Mouse (Mus musculus) liver, embryonic 11.5 days (tissue): ENCODE data around the gene Men1. TPM values are rescaled to one million over a fixed set of nuclear protein-coding genes. Genes with fewer than 3 reads are reported as not detected.

Experiments used
- ATAC-seq: fragments of 200-750 bp; cut with Nextera tagmentation; replicated peaks from 2 replicates; pipeline ENCODE4 v1.8.0; 2017; ENCODE audit warnings: moderate number of reproducible peaks, mild to moderate bottlenecking, moderate TSS enrichment, moderate library complexity; ENCODE audit not compliant: low FRiP score
- DNase-seq: peaks from one replicate; pipeline ENCODE4 v3.0.0-alpha.2; 2017; ENCODE audit warnings: low spot score
- H3K27ac ChIP-seq: fragments of 300-500 bp; sonication (generic); 2 replicates; pipeline ENCODE4 v1.5.1; 2014; ENCODE audit warnings: mild to moderate bottlenecking, low read depth, low read length, control low read depth
- H3K27me3 ChIP-seq: fragments of 300-500 bp; sonication (generic); replicated peaks from 2 replicates; pipeline ENCODE4 v1.6.1; 2014; ENCODE audit warnings: low read length, mixed read lengths; ENCODE audit not compliant: control insufficient read depth, insufficient read depth
- H3K36me3 ChIP-seq: fragments of 300-500 bp; sonication (generic); 2 replicates; pipeline ENCODE4 v1.6.1; 2014; ENCODE audit warnings: mild to moderate bottlenecking, low read length, moderate library complexity, mixed read lengths; ENCODE audit not compliant: control insufficient read depth, insufficient read depth
- H3K4me1 ChIP-seq: fragments of 300-500 bp; sonication (generic); replicated peaks from 2 replicates; pipeline ENCODE4 v1.6.1; 2014; ENCODE audit warnings: low read length, mixed read lengths; ENCODE audit not compliant: control insufficient read depth, insufficient read depth
- H3K4me2 ChIP-seq: fragments of 300-500 bp; sonication (generic); 2 replicates; pipeline ENCODE4 v1.6.1; 2014; ENCODE audit warnings: mild to moderate bottlenecking, control low read depth, moderate library complexity
- H3K4me3 ChIP-seq: fragments of 300-500 bp; sonication (generic); 2 replicates; pipeline ENCODE4 v1.5.1; 2014; ENCODE audit warnings: low read depth, low read length, control low read depth
- H3K9ac ChIP-seq: fragments of 300-500 bp; sonication (generic); 2 replicates; pipeline ENCODE4 v1.6.1; 2014; ENCODE audit warnings: low read depth, low read length, control low read depth
- H3K9me3 ChIP-seq: fragments of 300-500 bp; sonication (generic); 2 replicates; pipeline ENCODE4 v1.6.1; 2016; ENCODE audit warnings: low read length, inconsistent platforms, mixed read lengths; ENCODE audit not compliant: control insufficient read depth
- WGBS: fragments of 180-500 bp; shearing (Covaris S2); extraction: QIAGEN DNeasy Blood & Tissue Kit; methylation state at CpG from one replicate; pipeline ENCODE4 v1.1.7; 2014; 5-methylcytosine and 5-hydroxymethylcytosine counted together
- polyA plus RNA-seq: library from polyadenylated mRNA; unstranded; fragments of >200 nt; fragmentation: Nextera tagmentation; extraction: Ambion mirVana; gene quantifications from 2 replicates; pipeline ENCODE4 v1.2.1, GENCODE M21; 2014

Gene Men1
- polyA plus RNA-seq, 1 experiment from 2014 or later: 53.8 TPM

DNA sequence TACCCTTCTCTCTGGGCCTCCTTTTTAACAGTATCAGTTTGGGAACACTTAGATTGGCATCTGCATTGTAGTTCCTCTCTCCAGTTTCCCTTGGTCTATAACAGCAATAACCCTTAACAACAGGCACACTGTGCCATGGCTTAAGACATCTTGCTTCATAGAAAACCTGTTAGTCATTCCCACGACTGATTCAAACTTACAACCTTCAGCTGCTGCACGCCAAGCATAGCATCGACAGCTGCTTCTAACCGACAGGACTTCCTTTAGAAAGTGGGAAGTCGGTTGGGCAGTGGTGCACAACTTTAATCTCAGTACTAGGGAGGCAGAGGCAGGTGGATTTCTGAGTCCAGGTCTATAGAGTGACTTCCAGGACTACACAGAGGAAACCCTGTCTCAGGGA lies 3.6 kb upstream of the Men1 start:
- no peaks in the 10 kb centered on the region for H3K27me3 ChIP-seq
- ATAC-seq: no peak
- peaks cover 9% of the 10 kb centered on the region for H3K4me1 ChIP-seq
- H3K9me3 ChIP-seq: no peaks in the 10 kb centered on the region
- no peaks in the 10 kb centered on the region for H3K36me3 ChIP-seq
- no peak overlapping the region for H3K27ac ChIP-seq
- 34% methylated on average over 5 of the region's 5 CpGs for WGBS
- no peak for DNase-seq
- H3K9ac ChIP-seq: no peak overlapping the region
- no peak overlapping the region for H3K4me3 ChIP-seq
- H3K4me2 ChIP-seq: peak overlapping the region; percentile 60

DNA sequence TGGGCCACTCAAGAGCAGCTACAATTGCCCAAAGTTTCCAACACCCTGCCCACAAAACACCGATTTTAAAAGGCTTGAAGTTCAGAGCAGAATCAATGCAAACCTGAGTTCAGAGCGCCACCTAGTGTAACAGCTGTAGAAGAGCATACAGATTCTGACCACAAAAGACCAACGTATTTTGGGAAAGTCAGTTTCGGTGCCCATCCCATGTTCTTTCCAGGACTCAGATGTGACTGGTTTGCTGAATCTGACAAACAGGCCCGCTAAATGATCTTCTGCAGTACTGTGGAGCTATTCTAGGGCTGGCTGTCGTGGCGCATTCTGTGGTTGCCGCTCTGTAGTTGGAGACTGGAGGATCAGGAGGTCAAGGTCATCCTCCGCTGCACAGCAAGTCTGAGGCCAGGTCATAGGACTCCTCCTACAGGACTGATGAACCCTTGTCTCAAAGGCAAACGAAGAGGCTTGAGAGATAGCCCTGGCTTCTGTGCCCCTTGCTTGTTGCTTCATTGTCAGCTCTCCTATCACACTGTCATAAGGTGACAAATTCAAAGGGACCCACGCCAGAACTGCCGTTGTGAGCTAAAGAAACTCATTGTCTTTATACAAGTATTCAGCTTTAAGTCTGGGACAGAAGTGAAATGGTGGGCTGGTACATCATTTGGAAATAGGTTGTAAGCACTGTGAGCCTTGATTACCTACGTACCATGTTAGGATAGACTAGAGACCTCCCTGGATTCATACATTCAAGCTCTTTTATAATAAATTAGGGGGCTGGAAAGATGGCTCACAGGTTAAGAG lies 2.9 kb upstream of the Men1 start:
- 23% methylated on average over 13 of the region's 13 CpGs for WGBS
- DNase-seq (no peak), ATAC-seq (no peak)
- H3K27ac ChIP-seq: no peak overlapping the region
- no peaks in the 10 kb centered on the region for H3K27me3 ChIP-seq
- H3K4me2 ChIP-seq: peak overlapping the region; percentile 60
- H3K9ac ChIP-seq: peak overlapping the region; percentile 54; the same call in 1 of the 2 replicates
- H3K4me3 ChIP-seq: peak overlapping the region; percentile 20; the same call in 1 of the 2 replicates
- no peaks in the 10 kb centered on the region for H3K36me3 ChIP-seq
- no peaks in the 10 kb centered on the region for H3K9me3 ChIP-seq
- H3K4me1 ChIP-seq: peaks cover 16% of the 10 kb centered on the region

DNA sequence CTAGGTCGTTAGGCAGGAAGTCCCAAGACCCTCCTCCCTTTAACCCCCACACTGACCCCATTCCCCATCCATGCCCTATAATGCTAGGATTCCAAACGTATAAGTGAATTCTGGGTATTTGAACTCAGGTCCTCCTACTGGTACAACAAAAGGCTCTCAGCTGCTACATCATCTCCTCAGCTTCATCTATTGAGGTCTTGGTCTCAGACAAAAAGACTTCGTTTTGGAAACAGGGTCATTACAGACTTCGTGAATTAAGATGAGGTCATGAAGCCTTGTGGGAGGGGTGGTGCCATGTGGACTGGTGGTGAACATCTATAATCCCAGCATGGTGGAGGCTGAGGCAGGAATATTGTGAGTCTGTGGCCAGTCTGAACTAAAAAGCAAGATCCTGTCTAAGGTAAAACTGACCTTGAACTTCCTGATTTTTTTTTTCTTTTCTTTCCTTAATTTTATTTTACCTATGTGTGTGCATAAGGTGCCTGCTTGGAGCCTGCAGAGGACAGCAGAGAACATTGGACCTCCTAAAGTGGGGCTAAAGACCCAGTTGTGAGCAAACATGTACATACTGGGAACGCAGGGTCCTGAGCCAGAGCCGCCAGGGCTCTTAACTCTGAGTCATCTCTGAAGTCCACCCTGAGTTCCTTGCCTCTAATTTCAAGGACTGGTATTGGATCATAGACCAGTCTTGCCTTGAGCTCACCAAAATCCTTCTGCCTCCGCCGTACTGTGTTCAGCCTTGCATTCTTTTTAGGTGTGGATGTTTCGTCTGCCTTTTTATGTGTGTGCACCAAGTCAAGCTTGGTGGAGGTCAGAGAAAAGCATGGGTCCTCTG lies 801 bp upstream of the Men1 start:
- H3K36me3 ChIP-seq: peaks cover 9% of the 10 kb centered on the region
- H3K4me2 ChIP-seq: peak overlapping the region; percentile 94
- peak overlapping the region; percentile 70 for H3K9ac ChIP-seq
- DNase-seq (no peak), ATAC-seq (0 out of 2 replicates have a peak, but pooled peaks have one; percentile 8)
- no peaks in the 10 kb centered on the region for H3K27me3 ChIP-seq
- H3K9me3 ChIP-seq: no peaks in the 10 kb centered on the region
- H3K27ac ChIP-seq: peak overlapping the region; percentile 74
- WGBS: 69% methylated on average over 9 of the region's 9 CpGs
- peaks cover 17% of the 10 kb centered on the region for H3K4me1 ChIP-seq
- peak overlapping the region; percentile 89 for H3K4me3 ChIP-seq

DNA sequence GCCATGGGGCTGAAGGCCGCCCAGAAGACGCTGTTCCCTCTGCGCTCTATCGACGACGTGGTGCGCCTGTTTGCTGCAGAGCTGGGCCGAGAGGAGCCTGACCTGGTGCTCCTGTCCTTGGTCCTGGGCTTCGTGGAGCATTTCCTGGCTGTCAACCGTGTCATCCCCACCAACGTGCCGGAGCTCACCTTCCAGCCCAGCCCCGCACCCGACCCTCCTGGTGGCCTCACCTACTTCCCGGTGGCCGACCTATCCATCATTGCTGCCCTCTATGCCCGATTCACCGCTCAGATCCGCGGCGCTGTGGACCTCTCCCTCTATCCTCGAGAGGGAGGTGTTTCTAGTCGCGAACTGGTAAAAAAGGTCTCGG lies 664 bp downstream of the Men1 start:
- Histone ChIP-seq H3K9me3 (no peaks in the 10 kb centered on the region), H3K27ac (peak overlapping the region; percentile 74; the same call in 1 of the 2 replicates), H3K4me3 (peak overlapping the region; percentile 89), H3K27me3 (no peaks in the 10 kb centered on the region), H3K36me3 (peaks cover 16% of the 10 kb centered on the region), H3K9ac (peak overlapping the region; percentile 70), H3K4me2 (peak overlapping the region; percentile 94), H3K4me1 (peaks cover 30% of the 10 kb centered on the region)
- under 1% methylated on average over 25 of the region's 25 CpGs for WGBS
- DNase-seq (no peak), ATAC-seq (no peak)

DNA sequence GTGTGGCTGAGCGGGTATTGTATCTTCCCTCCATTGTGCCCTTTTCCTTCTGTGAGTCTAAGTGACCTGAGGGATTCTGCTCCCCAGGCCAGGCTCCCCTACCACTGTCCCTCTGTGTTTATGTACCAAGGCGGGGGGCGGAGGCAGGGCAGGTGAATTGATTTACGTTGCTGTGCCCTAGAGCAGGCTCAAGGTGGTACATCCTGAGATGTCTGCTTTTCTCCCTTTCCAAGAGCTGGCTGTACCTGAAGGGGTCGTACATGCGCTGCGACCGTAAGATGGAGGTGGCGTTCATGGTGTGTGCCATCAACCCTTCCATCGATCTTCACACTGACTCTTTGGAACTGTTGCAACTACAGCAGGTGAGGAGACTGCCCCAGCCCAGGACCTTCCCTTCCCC lies 2.1 kb downstream of the Men1 start:
- peak overlapping the region; percentile 94 for H3K4me2 ChIP-seq
- no peaks in the 10 kb centered on the region for H3K9me3 ChIP-seq
- H3K27ac ChIP-seq: no peak overlapping the region
- H3K9ac ChIP-seq: no peak overlapping the region
- 93% methylated on average over 10 of the region's 10 CpGs for WGBS
- peak overlapping the region; percentile 89 for H3K4me3 ChIP-seq
- peaks cover 37% of the 10 kb centered on the region for H3K4me1 ChIP-seq
- peaks cover 16% of the 10 kb centered on the region for H3K36me3 ChIP-seq
- ATAC-seq (no peak), DNase-seq (no peak)
- no peaks in the 10 kb centered on the region for H3K27me3 ChIP-seq

DNA sequence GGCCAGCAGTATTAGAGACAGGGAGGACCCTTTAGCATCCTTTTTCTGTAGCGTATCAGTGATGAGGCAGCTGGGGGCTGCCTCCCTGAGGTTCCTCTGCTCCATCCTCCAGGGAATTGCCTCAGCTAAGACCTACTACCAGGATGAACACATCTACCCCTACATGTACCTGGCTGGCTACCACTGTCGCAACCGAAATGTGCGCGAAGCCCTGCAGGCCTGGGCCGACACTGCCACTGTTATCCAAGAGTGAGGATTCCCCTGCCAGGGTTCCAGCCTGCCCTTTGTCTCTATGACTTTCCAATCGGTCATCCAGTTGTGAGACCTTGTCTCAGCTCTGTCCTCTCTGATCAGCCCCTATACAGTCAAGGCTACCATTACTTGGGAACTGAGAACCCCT lies 3.4 kb downstream of the Men1 start:
- Histone ChIP-seq H3K27me3 (no peaks in the 10 kb centered on the region), H3K4me3 (no peak overlapping the region), H3K9ac (no peak overlapping the region), H3K4me1 (peaks cover 45% of the 10 kb centered on the region), H3K36me3 (peaks cover 16% of the 10 kb centered on the region), H3K9me3 (no peaks in the 10 kb centered on the region), H3K27ac (no peak overlapping the region), H3K4me2 (no peak overlapping the region)
- DNase-seq: no peak
- 96% methylated on average over 7 of the region's 7 CpGs for WGBS
- no peak for ATAC-seq

DNA sequence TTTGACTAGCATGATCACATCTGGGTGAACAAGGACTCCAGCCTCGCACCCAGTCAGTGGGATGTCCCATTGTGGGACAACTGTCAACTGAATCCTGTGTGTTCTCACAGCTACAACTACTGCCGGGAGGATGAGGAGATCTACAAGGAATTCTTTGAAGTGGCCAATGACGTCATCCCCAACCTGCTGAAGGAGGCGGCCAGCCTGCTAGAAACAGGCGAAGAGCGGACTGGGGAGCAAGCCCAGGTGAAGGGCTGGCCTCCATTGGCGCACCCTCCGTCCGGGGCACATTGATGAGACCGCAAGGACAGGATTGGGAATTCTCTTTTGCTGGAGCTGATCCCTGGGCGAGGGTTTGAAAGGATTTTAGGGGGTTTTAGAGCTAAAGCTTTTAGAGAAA lies 3.9 kb downstream of the Men1 start:
- H3K4me1 ChIP-seq: peaks cover 48% of the 10 kb centered on the region
- ATAC-seq: no peak
- H3K4me3 ChIP-seq: no peak overlapping the region
- no peak overlapping the region for H3K27ac ChIP-seq
- 90% methylated on average over 11 of the region's 11 CpGs for WGBS
- DNase-seq: no peak
- no peak overlapping the region for H3K4me2 ChIP-seq
- peaks cover 16% of the 10 kb centered on the region for H3K36me3 ChIP-seq
- H3K9me3 ChIP-seq: no peaks in the 10 kb centered on the region
- no peaks in the 10 kb centered on the region for H3K27me3 ChIP-seq
- H3K9ac ChIP-seq: no peak overlapping the region

DNA sequence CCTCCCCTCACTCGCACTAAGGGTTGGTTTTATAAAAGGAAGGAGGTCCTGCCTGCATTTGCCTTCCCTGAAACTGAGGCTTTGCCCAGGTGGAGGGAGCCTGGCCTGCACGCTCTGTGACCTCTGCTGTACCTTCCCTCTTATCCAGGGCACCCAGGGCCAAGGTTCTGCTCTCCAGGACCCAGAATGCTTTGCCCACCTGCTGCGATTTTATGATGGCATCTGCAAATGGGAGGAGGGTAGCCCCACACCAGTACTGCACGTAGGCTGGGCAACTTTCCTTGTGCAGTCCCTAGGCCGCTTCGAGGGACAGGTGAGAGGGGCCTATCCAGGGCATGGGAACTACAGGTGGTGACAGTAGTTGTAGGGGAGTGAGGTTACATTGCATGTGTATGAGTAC lies 4.4 kb downstream of the Men1 start:
- no peak for DNase-seq
- peaks cover 16% of the 10 kb centered on the region for H3K36me3 ChIP-seq
- WGBS: 95% methylated on average over 6 of the region's 6 CpGs
- no peak overlapping the region for H3K4me3 ChIP-seq
- no peak overlapping the region for H3K4me2 ChIP-seq
- no peak overlapping the region for H3K27ac ChIP-seq
- H3K27me3 ChIP-seq: no peaks in the 10 kb centered on the region
- H3K9me3 ChIP-seq: no peaks in the 10 kb centered on the region
- H3K9ac ChIP-seq: no peak overlapping the region
- H3K4me1 ChIP-seq: peaks cover 48% of the 10 kb centered on the region
- no peak for ATAC-seq
